Mouse (Mus musculus) erythroblast, embryonic 14.5 days (primary cell): Measurements from ENCODE around the gene Acss3. TPM values are rescaled to one million over a fixed set of nuclear protein-coding genes. Genes with fewer than 3 reads are reported as not detected.

Experiments
- H3K27me3 ChIP-seq: 2 replicates; pipeline ENCODE4 v1.6.1; 2012; ENCODE audit warnings: inconsistent platforms; ENCODE audit not compliant: control insufficient read depth
- H3K36me3 ChIP-seq: 2 replicates; pipeline ENCODE4 v1.6.1; 2012; ENCODE audit warnings: mild to moderate bottlenecking, inconsistent platforms; ENCODE audit not compliant: control insufficient read depth
- H3K4me1 ChIP-seq: 2 replicates; pipeline ENCODE4 v1.6.1; 2012; ENCODE audit warnings: inconsistent platforms; ENCODE audit not compliant: control insufficient read depth
- H3K4me3 ChIP-seq: replicated peaks from 2 replicates; pipeline ENCODE3; 2012; ENCODE audit warnings: moderate library complexity, mild to moderate bottlenecking, inconsistent platforms
- H3K9me3 ChIP-seq: 2 replicates; pipeline ENCODE4 v1.6.1; 2012; ENCODE audit warnings: low read length, inconsistent platforms, mixed read lengths; ENCODE audit not compliant: control insufficient read depth
- GATA1 ChIP-seq: IDR thresholded peaks from 2 replicates; pipeline ENCODE4 v1.6.1; 2012; ENCODE audit warnings: low read length, inconsistent platforms, mixed read lengths
- TAL1 ChIP-seq: IDR thresholded peaks from 3 replicates; pipeline ENCODE4 v1.6.1; 2012; ENCODE audit warnings: low read length, inconsistent platforms, mixed read lengths
- polyA plus RNA-seq: library from polyadenylated mRNA; stranded (reverse); fragments of >175 nt; gene quantifications from 2 replicates; pipeline ENCODE4 v1.2.3, GENCODE M21; 2012

Acss3 gene
- polyA plus RNA-seq, 1 experiment, result not detected

DNA sequence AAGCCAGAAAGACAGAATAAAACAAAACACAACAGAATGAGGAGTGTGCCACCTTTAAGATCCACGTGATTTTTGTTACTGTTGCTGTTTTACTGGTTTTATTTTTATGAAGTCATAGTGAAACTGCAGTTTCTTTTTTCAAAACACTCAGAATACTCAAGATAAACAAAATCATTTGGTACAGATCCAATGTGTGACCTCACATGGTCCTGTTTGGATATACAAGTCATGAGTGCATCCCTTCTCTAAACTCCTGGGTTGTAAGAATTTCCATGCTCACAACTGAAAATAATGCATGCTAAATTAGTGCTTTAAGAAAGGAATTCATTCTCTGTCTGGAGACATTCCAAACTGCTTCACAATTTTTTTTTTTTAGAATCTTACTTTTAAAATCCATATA is 184.0 kb downstream of the Acss3 start:
- 0 out of 2 replicates have a peak, but pooled peaks cover 2% of the 10 kb centered on the region for H3K9me3 ChIP-seq
- no peak overlapping the region for H3K4me3 ChIP-seq
- H3K36me3 ChIP-seq, result no peaks in the 10 kb centered on the region
- H3K27me3 ChIP-seq, result no peaks in the 10 kb centered on the region
- no peaks in the 10 kb centered on the region for H3K4me1 ChIP-seq
- TF ChIP-seq GATA1 (no peak), TAL1 (no peak)

DNA sequence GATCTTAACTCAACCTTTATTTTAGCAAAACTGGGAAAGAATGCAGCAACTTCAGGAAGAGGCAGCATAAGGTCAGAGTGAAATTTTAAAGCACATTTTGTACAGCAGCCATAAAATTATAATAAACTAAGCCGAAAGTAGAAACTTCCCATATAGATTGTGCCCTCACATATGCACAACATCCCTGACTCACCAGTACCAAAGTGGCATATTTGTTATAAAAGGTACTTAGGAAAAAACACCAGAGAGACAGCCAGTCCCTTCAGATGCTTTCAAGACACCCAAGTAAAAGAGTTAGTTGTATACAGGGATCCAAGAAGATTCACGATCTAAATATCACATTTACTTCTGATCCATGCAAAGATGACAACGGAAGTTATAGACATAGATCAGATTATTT is 184.6 kb downstream of the Acss3 start:
- 0 out of 2 replicates have a peak, but pooled peaks cover 2% of the 10 kb centered on the region for H3K9me3 ChIP-seq
- H3K36me3 ChIP-seq, result no peaks in the 10 kb centered on the region
- H3K4me3 ChIP-seq, result no peak overlapping the region
- H3K27me3 ChIP-seq, result no peaks in the 10 kb centered on the region
- TF ChIP-seq TAL1, result no peak
- no peak for TF ChIP-seq GATA1
- no peaks in the 10 kb centered on the region for H3K4me1 ChIP-seq

DNA sequence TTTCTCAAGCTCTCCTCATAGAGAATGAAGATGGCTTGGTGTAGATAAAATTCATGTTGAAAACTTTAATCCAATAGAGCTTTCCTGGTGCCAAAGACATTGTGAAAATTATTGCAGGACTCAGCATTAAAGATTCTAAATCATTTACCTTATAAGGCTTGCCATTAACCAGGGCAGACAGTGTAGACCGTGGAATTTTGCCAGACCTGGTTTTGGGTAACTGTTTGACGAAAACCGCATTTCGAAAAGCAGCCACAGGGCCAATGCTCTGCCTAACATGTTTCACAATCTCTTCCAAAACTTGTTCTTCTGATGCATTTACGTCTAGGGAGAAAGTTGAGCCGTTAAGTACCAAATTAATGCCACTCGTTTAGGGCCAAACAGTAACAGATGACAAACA is 186.5 kb downstream of the Acss3 start:
- Histone ChIP-seq H3K4me3 (no peak overlapping the region), H3K27me3 (no peaks in the 10 kb centered on the region), H3K9me3 (0 out of 2 replicates have a peak, but pooled peaks cover 2% of the 10 kb centered on the region), H3K36me3 (no peaks in the 10 kb centered on the region), H3K4me1 (no peaks in the 10 kb centered on the region)
- no peak for TF ChIP-seq GATA1
- TF ChIP-seq TAL1, result no peak

DNA sequence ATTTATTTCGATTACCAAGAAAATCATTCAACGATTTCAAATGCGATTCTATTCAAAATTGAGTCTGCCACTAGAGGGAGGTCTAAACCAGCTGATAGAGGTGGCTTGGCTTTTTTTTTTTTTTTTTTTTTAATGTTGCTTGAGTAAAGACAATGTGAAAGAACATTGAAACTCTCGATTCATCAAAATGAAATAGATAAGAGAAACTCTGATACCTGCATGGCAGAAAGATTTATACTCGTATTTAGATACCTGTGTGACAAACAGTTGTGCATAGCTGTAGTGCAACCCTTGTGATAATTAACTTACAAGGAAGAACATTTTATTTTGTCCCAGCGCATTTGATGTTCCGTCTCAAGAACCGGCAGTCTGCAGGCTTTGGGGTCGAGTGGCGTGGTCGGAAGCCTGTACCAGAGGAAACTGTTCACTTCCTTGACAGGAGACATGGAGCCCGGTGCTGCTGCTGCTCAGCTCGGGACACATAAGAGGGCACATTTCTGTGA is 190.8 kb downstream of the Acss3 start:
- H3K4me3 ChIP-seq, result no peak overlapping the region
- no peaks in the 10 kb centered on the region for H3K36me3 ChIP-seq

GRCm38 (mm10) chr10:106928576-106929332 is 194.7 kb downstream of the Acss3 start:
- TF ChIP-seq GATA1, result no peak
- TF ChIP-seq TAL1, result no peak
- no peaks in the 10 kb centered on the region for H3K27me3 ChIP-seq
- H3K4me1 ChIP-seq, result no peaks in the 10 kb centered on the region
- H3K9me3 ChIP-seq, result peaks cover 7% of the 10 kb centered on the region; the same call in 1 of the 2 replicates
- H3K4me3 ChIP-seq, result no peak overlapping the region
- no peaks in the 10 kb centered on the region for H3K36me3 ChIP-seq

More for the DNA sequence above, 190.8 kb downstream of the Acss3 start:
- no peaks in the 10 kb centered on the region for H3K27me3 ChIP-seq
- H3K9me3 ChIP-seq, result 0 out of 2 replicates have a peak, but pooled peaks cover 2% of the 10 kb centered on the region
- TF ChIP-seq TAL1, result no peak
- no peak for TF ChIP-seq GATA1
- H3K4me1 ChIP-seq, result no peaks in the 10 kb centered on the region

GRCm38 (mm10) chr10:106924798-106925197 is 198.7 kb downstream of the Acss3 start:
- H3K9me3 ChIP-seq, result peaks cover 9% of the 10 kb centered on the region; the same call in 1 of the 2 replicates
- no peaks in the 10 kb centered on the region for H3K4me1 ChIP-seq
- no peak overlapping the region for H3K4me3 ChIP-seq
- TF ChIP-seq TAL1, result no peak
- H3K36me3 ChIP-seq, result no peaks in the 10 kb centered on the region
- H3K27me3 ChIP-seq, result no peaks in the 10 kb centered on the region

DNA sequence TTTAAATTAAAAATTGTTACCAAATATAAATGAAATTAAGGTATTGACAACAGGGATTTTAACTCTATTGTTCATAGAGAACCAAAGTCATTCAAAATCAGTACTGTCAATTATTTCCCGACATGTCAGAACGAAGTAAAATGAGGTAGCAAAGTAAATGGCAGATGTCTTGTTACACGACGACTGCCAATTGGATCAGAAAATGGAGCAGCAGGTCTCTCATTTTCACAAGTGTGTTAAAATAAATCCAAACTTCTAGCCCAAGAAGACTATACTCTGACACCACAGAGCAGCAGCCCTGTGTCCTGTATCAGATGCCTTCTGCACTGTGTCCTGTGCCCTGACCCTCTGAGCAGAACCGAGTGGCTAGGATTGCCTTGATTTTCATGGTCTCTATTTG is 199.1 kb downstream of the Acss3 start:
- no peaks in the 10 kb centered on the region for H3K36me3 ChIP-seq
- no peak overlapping the region for H3K4me3 ChIP-seq
- TF ChIP-seq TAL1 (no peak), GATA1 (no peak)
- no peaks in the 10 kb centered on the region for H3K4me1 ChIP-seq
- peaks cover 9% of the 10 kb centered on the region; the same call in 1 of the 2 replicates for H3K9me3 ChIP-seq
- no peaks in the 10 kb centered on the region for H3K27me3 ChIP-seq

- H3K4me3 ChIP-seq, result no peak overlapping the region
- H3K27me3 ChIP-seq, result no peaks in the 10 kb centered on the region
- H3K36me3 ChIP-seq, result no peaks in the 10 kb centered on the region
- no peaks in the 10 kb centered on the region for H3K4me1 ChIP-seq
- no peaks in the 10 kb centered on the region for H3K9me3 ChIP-seq
- TF ChIP-seq GATA1 (no peak), TAL1 (no peak)
Measured at GRCm38 (mm10) chr10:106914822-106915221, 208.6 kb downstream of the Acss3 start.

- H3K4me3 ChIP-seq, result no peak overlapping the region
- no peaks in the 10 kb centered on the region for H3K36me3 ChIP-seq
- TF ChIP-seq GATA1, result no peak
- no peak for TF ChIP-seq TAL1
- no peaks in the 10 kb centered on the region for H3K4me1 ChIP-seq
- H3K9me3 ChIP-seq, result no peaks in the 10 kb centered on the region
- no peaks in the 10 kb centered on the region for H3K27me3 ChIP-seq
Measured at GRCm38 (mm10) chr10:106914275-106914674, 209.2 kb downstream of the Acss3 start.

DNA sequence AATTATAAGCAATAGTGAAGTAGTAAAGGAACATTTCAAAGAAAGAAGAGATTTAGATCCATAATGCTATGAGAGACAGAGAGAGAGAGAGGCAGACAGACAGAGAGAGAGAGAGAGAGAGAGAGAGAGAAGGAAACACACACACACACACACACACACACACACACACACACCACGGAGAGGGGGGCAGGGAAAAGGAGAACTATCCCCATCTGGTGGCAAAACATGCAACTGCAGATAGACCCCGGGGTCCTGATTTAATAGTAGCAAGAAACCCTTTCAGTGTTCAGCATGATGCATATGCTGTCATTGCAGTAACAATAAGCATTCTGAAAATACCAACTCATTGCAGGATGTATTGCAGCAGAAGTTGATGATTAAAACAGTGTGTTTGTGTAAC is 210.4 kb downstream of the Acss3 start:
- TF ChIP-seq GATA1, result no peak
- no peak for TF ChIP-seq TAL1
- H3K9me3 ChIP-seq, result no peaks in the 10 kb centered on the region
- no peaks in the 10 kb centered on the region for H3K4me1 ChIP-seq
- no peaks in the 10 kb centered on the region for H3K27me3 ChIP-seq
- no peaks in the 10 kb centered on the region for H3K36me3 ChIP-seq
- H3K4me3 ChIP-seq, result no peak overlapping the region
